26 mouse cellular contexts compared by ENCODE assay signal in the genomic region with DNA sequence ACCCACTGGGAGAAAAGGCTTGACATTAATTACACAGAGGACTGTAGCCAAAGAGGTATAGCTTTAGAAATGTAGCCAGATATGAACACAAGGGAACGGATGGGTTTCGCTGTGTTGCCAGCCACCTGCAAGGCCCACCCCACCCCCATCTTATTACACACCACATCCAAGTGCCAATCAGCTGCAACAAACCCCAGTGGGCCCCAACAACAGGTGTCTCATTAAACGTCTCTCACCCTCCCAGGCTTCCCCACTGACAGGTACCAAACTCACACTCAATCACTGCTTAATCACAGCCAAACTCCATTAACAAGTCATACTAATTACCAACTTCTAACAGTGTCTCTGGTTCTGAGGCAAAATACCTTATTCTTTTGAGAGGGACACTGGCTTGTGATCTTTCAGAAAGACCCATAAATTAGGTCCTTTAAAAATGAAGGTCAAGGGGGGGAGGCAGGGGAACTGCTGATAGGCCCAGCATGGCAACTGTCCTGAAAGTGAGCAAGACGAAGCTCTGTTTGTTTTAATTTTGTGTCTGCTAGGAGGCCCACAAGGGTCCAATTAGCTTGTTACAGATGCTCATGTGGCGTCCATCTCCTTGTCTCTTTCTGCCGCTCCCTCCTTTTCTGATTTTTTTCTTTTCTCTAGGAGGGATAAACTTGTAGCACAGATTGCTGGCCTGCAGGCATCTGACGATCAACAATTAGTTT.
DNase-seq lines count a peak whose midpoint lies in the region; ATAC-seq lines count a peak whose summit lies in the region.
"Had no signal": no experiment of that assay in that cellular context is flagged by ENCODE, and none has a peak within 500 bp of the region (broad histone marks: within the 10 kb centered on the region; RNA-seq: fewer than 3 reads in every experiment).

No protein-coding gene starts in this region.

- H3K4me3 ChIP-seq in hindbrain, embryonic 11.5 days (ENCODE audit: low read depth, low read length): no peak overlapping the region
- no peak overlapping the region for H3K4me3 ChIP-seq in hindbrain, embryonic 10.5 days
- no peak overlapping the region for H3K4me3 ChIP-seq in forebrain, embryonic 16.5 days (replicated peaks; ENCODE audit: low read length)
- H3K4me3 ChIP-seq in hindbrain, embryonic 14.5 days (replicated peaks; ENCODE audit: low read length): no peak overlapping the region
- H3K4me3 ChIP-seq in midbrain, embryonic 16.5 days (ENCODE audit: low read depth, low read length): no peak overlapping the region
- H3K4me3 ChIP-seq: heart, embryonic 12.5 days; left cerebral cortex, adult 2 months; myocyte; neural tube, embryonic 13.5 days had no signal

- no peaks in the 10 kb centered on the region for H3K27me3 ChIP-seq in hindbrain, embryonic 11.5 days (ENCODE audit: control insufficient read depth, insufficient read depth, low read length)
- H3K27me3 ChIP-seq in hindbrain, embryonic 10.5 days (ENCODE audit: insufficient read depth, poor library complexity, severe bottlenecking): no peaks in the 10 kb centered on the region
- no peaks in the 10 kb centered on the region for H3K27me3 ChIP-seq in forebrain, embryonic 16.5 days (replicated peaks; ENCODE audit: control insufficient read depth, insufficient read depth, low read length)
- no peaks in the 10 kb centered on the region for H3K27me3 ChIP-seq in hindbrain, embryonic 14.5 days (ENCODE audit: control insufficient read depth, insufficient read depth, low read length)
- H3K27me3 ChIP-seq in midbrain, embryonic 16.5 days (ENCODE audit: control insufficient read depth, insufficient read depth, low read depth, low read length): no peaks in the 10 kb centered on the region
- H3K27me3 ChIP-seq: heart, embryonic 12.5 days; neural tube, embryonic 13.5 days had no signal

- no peak overlapping the region for H3K27ac ChIP-seq in hindbrain, embryonic 11.5 days (ENCODE audit: low read depth, low read length)
- H3K27ac ChIP-seq in hindbrain, embryonic 10.5 days: no peak overlapping the region
- H3K27ac ChIP-seq in forebrain, embryonic 16.5 days (ENCODE audit: low read length): no peak overlapping the region
- H3K27ac ChIP-seq in hindbrain, embryonic 14.5 days: no peak overlapping the region
- H3K27ac ChIP-seq in midbrain, embryonic 16.5 days (ENCODE audit: low read length): no peak overlapping the region
- H3K27ac ChIP-seq: left cerebral cortex, adult 2 months; neural tube, embryonic 13.5 days had no signal

- no peak overlapping the region for H3K9ac ChIP-seq in hindbrain, embryonic 11.5 days (ENCODE audit: low read depth, low read length)
- H3K9ac ChIP-seq in forebrain, embryonic 16.5 days (replicated peaks; ENCODE audit: low read depth, low read length): no peak overlapping the region
- H3K9ac ChIP-seq in hindbrain, embryonic 14.5 days: no peak overlapping the region
- H3K9ac ChIP-seq in midbrain, embryonic 16.5 days (ENCODE audit: low read depth, low read length): no peak overlapping the region
- H3K9ac ChIP-seq: heart, embryonic 12.5 days; neural tube, embryonic 13.5 days had no signal

- DNase-seq in hindbrain, embryonic 11.5 days (ENCODE audit: low spot score): peak; percentile 4
- DNase-seq in hindbrain, embryonic 10.5 days (ENCODE audit: low spot score): no peak
- peak; percentile 35 for DNase-seq in hindbrain, embryonic 14.5 days (ENCODE audit: low spot score)
- no peak for DNase-seq in B cell, adult 2 months
- DNase-seq: adrenal gland, adult 2 months; cerebellum, adult 11-12 months; cerebellum, postnatal 14 days; embryo, embryonic 11 days; gastrocnemius, postnatal 14 days; heart, adult 18-20 months; heart, postnatal 10 days; kidney, adult 8-10 months; kidney, postnatal 10 days; left cerebral cortex, postnatal 4 days; lung, postnatal 4 days; retina, postnatal 1 day; right cerebral cortex, postnatal 25 days; thymus, adult 18-20 months; thymus, postnatal 36 days had no signal

- H3K4me1 ChIP-seq in hindbrain, embryonic 11.5 days (replicated peaks; ENCODE audit: control insufficient read depth, insufficient read depth, low read length): no peaks in the 10 kb centered on the region
- H3K4me1 ChIP-seq in hindbrain, embryonic 10.5 days (replicated peaks): 0 out of 2 replicates have a peak, but pooled peaks cover 6% of the 10 kb centered on the region
- H3K4me1 ChIP-seq in forebrain, embryonic 16.5 days (replicated peaks; ENCODE audit: control insufficient read depth, insufficient read depth, low read length): peaks cover 3% of the 10 kb centered on the region; the same call in 1 of the 2 replicates
- no peaks in the 10 kb centered on the region for H3K4me1 ChIP-seq in hindbrain, embryonic 14.5 days (replicated peaks; ENCODE audit: control insufficient read depth, insufficient read depth, low read length)
- H3K4me1 ChIP-seq in midbrain, embryonic 16.5 days (ENCODE audit: control insufficient read depth, insufficient read depth, low read length): no peaks in the 10 kb centered on the region
- H3K4me1 ChIP-seq: heart, embryonic 12.5 days; neural tube, embryonic 13.5 days had no signal

- ATAC-seq in hindbrain, embryonic 11.5 days (ENCODE audit: low FRiP score): no peak
- ATAC-seq in forebrain, embryonic 16.5 days: peak; percentile 87
- no peak for ATAC-seq in hindbrain, embryonic 14.5 days (ENCODE audit: low FRiP score)
- ATAC-seq in midbrain, embryonic 16.5 days: 0 out of 2 replicates have a peak, but pooled peaks have one; percentile 60
- no peak for ATAC-seq in inflammation-experienced regulatory T-cells, adult 6 months

- H3K36me3 ChIP-seq in hindbrain, embryonic 11.5 days (ENCODE audit: control insufficient read depth, insufficient read depth, low read length): no peaks in the 10 kb centered on the region
- H3K36me3 ChIP-seq in hindbrain, embryonic 10.5 days: no peaks in the 10 kb centered on the region
- no peaks in the 10 kb centered on the region for H3K36me3 ChIP-seq in forebrain, embryonic 16.5 days (ENCODE audit: control insufficient read depth, insufficient read depth)
- H3K36me3 ChIP-seq in hindbrain, embryonic 14.5 days (replicated peaks; ENCODE audit: control insufficient read depth, insufficient read depth): no peaks in the 10 kb centered on the region
- no peaks in the 10 kb centered on the region for H3K36me3 ChIP-seq in midbrain, embryonic 16.5 days (ENCODE audit: control insufficient read depth, insufficient read depth, low read length)
- H3K36me3 ChIP-seq: heart, embryonic 12.5 days; neural tube, embryonic 13.5 days had no signal

- no peak overlapping the region for H3K4me2 ChIP-seq in hindbrain, embryonic 11.5 days (replicated peaks; ENCODE audit: low read depth, low read length)
- H3K4me2 ChIP-seq in forebrain, embryonic 16.5 days (ENCODE audit: low read length): no peak overlapping the region
- no peak overlapping the region for H3K4me2 ChIP-seq in hindbrain, embryonic 14.5 days (replicated peaks)
- H3K4me2 ChIP-seq in midbrain, embryonic 16.5 days (ENCODE audit: low read length): no peak overlapping the region
- H3K4me2 ChIP-seq: heart, embryonic 12.5 days; neural tube, embryonic 13.5 days had no signal

- H3K9me3 ChIP-seq in hindbrain, embryonic 11.5 days (ENCODE audit: control insufficient read depth, low read length): no peaks in the 10 kb centered on the region
- H3K9me3 ChIP-seq in hindbrain, embryonic 10.5 days: no peaks in the 10 kb centered on the region
- no peaks in the 10 kb centered on the region for H3K9me3 ChIP-seq in forebrain, embryonic 16.5 days (ENCODE audit: control insufficient read depth, low read length)
- H3K9me3 ChIP-seq in hindbrain, embryonic 14.5 days (ENCODE audit: control insufficient read depth, low read length): no peaks in the 10 kb centered on the region
- H3K9me3 ChIP-seq in midbrain, embryonic 16.5 days (replicated peaks; ENCODE audit: control insufficient read depth, low read length, poor library complexity, severe bottlenecking): no peaks in the 10 kb centered on the region
- H3K9me3 ChIP-seq: heart, embryonic 12.5 days; neural tube, embryonic 13.5 days had no signal

- 56% methylated on average over 7 of the region's 7 CpGs for whole genome bisulfite sequencing in hindbrain, embryonic 11.5 days
- 65% methylated on average over 7 of the region's 7 CpGs for WGBS in hindbrain, embryonic 10.5 days
- WGBS in forebrain, embryonic 16.5 days: 23% methylated on average over 7 of the region's 7 CpGs
- 42% methylated on average over 7 of the region's 7 CpGs for WGBS in hindbrain, embryonic 14.5 days
- 43% methylated on average over 7 of the region's 7 CpGs for WGBS in midbrain, embryonic 16.5 days

Comparison
In these comparisons a context has a peak if more than half of its experiments do, and no peak if none do; other contexts are left out.
1. DNase-seq: peak in hindbrain, embryonic 11.5 days (single experiment) and hindbrain, embryonic 14.5 days (single experiment); none in hindbrain, embryonic 10.5 days (single experiment) and B cell, adult 2 months (0 of 2).
2. ATAC-seq: peak in forebrain, embryonic 16.5 days (single experiment) and midbrain, embryonic 16.5 days (single experiment); none in hindbrain, embryonic 11.5 days (single experiment), hindbrain, embryonic 14.5 days (single experiment) and inflammation-experienced regulatory T-cells, adult 6 months (single experiment).